Mouse (Mus musculus): ENCODE measurements around the gene Cnppd1.

DNA sequence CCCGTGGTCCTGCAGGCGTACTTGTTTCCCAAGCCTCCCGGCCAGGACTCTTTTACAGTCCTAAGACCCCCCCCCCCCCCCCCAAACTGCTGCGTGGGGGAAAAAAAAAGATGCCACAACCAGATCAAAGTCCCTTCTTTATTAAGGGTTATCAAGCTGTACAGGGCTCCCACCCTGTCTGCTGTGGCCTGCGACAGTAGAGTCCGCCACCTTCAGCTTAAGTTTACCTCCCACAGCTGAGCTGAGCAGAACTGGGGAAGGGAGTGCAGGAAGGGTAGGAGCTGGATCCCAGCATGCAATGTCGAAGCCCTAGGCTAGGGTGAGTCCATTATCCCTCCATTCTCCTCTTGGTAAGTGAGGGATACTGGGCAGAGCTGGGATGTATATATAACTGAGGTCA, 38.2 kb upstream of the Cnppd1 start:
- no peak for TF ChIP-seq POLR2A (IDR thresholded peaks at IDR 0.05; ENCODE audit: borderline replicate concordance, low read depth, low read length)
- TF ChIP-seq CTCF (IDR thresholded peaks at IDR 0.05; ENCODE audit: low read depth, low read length) = no peak

All from bone marrow macrophage, adult 2 months (primary cell).